Mouse (Mus musculus): Measurements from ENCODE around the gene Ccr1l1. TPM values are rescaled to one million over a fixed set of nuclear protein-coding genes. Genes with fewer than 3 reads are reported as not detected.
"Not testable (repeated sequence)": the region's sequence is repeated elsewhere in the genome, so short reads cannot be mapped to it uniquely, and the experiment has no call there.

Gene Ccr1l1
- polyA plus RNA-seq (2012; rRNA removed), result 0.17 and 0.37 TPM in 2 replicates

DNA sequence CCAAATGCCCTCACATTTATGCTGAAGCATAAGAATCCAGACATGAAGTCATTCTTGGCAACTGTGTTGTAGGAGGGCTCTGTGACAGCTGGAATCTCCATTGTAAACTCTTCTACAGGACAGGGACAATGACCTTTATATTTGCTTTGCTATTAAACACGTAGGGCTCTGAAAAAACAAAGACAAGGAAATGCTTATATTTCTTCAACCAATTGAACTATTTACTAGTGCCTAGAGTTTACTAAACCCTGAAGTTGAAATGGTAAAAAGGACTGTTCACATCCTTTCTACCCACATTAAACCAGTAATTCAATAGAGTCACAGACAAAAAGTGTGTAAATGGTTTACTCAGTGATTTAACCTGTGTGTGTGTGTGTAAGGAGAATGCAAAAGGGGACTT is at the start of gene Ccr1l1:
Gene Ccr1l1 (minus strand): TSS at position 101 of the 400 bp plus-strand sequence.
- DNase-seq (ENCODE audit: low spot score), result no peak

GRCm38 (mm10) chr9:124021672-124022071 is 43.5 kb upstream of the Ccr1l1 start, which contains the start of gene Ccr3:
TSS of gene Ccr3 (plus strand) at chr9:124021972.
- no peak for DNase-seq (ENCODE audit: low spot score)

DNA sequence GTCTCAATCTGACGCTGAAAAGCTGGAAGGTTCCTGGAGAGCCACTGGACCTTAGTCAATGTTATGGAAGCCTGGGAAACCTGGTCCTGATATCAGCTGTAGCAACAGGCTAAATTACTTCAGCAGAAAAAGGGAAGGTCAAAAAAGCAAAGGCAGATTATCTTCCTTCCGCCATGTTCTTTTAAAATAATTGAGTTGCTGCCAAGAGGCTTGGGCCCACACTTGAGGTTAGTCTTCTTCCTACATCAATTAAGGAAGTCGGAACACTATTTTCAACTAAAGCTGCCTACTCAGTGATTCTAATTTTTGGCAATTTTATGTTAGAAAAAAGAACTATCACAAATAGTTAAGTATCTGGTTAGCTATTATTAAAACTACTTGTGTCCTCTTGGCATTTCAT is 41.7 kb upstream of the Ccr1l1 start:
- no peak for DNase-seq (ENCODE audit: low spot score)

GRCm38 (mm10) chr9:124016048-124016447 is 37.8 kb upstream of the Ccr1l1 start:
- DNase-seq (ENCODE audit: low spot score), result no peak

- no peak for DNase-seq (ENCODE audit: low spot score)
These were observed 36.9 kb upstream of the Ccr1l1 start for GRCm38 (mm10) chr9:124014985-124015652.

GRCm38 (mm10) chr9:124013270-124013669 is 35.1 kb upstream of the Ccr1l1 start:
- no peak for DNase-seq (ENCODE audit: low spot score)

GRCm38 (mm10) chr9:124012691-124013090 is 34.5 kb upstream of the Ccr1l1 start:
- no peak for DNase-seq (ENCODE audit: low spot score)

DNA sequence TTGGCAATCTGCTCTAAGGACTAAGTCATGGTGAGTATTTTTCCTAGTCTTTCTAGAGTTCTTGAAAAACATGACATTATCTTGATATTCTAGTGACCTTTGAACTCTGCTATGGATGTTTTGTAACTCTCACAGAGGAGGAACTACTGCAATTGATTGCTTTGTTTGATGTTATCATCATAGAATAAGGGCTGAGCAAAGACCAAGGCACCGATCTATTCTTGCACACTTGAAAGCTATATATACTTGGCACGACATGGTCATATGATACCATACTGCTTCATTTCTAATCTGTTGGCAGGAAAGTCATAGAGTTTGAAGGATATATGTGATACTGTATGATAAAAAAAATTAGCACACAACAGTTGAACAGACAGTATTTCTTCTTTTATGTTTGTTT is 21.6 kb upstream of the Ccr1l1 start:
- DNase-seq (ENCODE audit: low spot score), result no peak

- no peak for DNase-seq (ENCODE audit: low spot score)
These were observed 19.5 kb upstream of the Ccr1l1 start for GRCm38 (mm10) chr9:123997719-123998118.

GRCm38 (mm10) chr9:123991312-123991906 is 13.2 kb upstream of the Ccr1l1 start:
- no peak for DNase-seq (ENCODE audit: low spot score)

GRCm38 (mm10) chr9:123989671-123990070 is 11.5 kb upstream of the Ccr1l1 start:
- DNase-seq (ENCODE audit: low spot score), result no peak

DNA sequence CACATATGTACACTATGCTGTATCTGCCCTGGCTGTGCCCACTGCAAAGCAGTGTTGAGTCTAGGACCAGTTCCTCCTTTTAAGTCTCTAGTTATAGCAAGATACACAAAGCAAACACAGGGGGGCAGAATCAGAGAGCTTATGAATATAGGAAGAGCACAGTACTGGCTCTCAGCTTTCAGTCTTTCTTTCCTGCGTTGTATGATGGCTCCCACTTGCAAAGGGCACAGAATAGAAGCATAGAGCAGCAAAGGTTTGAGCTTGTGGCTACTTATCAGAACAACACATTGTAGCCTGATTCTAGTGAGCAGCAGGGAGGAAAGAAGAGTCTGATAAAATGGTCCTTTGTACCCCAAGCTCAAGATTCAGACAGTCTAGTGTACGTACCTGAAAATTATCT is 8.0 kb upstream of the Ccr1l1 start:
- DNase-seq (ENCODE audit: low spot score), result no peak

- no peak for DNase-seq (ENCODE audit: low spot score)
These were observed 6.7 kb upstream of the Ccr1l1 start for GRCm38 (mm10) chr9:123984943-123985342.

DNA sequence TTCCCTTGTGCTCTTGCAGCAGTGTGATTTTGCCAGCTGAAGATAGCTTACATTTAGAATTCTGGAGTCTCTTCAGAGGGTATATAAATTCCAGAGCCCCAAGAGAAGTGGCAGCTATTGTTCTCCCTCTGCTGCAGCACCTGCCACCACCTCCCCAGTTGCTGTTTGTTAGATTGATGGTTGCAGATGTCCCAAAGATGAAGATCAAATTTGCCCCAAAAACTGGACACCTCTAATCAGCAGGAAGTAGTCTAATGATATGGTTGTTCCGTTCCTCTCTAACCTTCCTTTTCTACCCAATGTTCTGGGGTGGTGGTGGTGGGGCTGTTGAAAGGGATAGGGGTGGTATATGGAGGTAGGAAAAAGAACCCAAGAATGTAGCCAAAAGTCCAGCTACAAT is 4.5 kb upstream of the Ccr1l1 start:
- no peak for DNase-seq (ENCODE audit: low spot score)

- no peak for DNase-seq (ENCODE audit: low spot score)
These were observed 3.7 kb upstream of the Ccr1l1 start for GRCm38 (mm10) chr9:123981909-123982308.

DNA sequence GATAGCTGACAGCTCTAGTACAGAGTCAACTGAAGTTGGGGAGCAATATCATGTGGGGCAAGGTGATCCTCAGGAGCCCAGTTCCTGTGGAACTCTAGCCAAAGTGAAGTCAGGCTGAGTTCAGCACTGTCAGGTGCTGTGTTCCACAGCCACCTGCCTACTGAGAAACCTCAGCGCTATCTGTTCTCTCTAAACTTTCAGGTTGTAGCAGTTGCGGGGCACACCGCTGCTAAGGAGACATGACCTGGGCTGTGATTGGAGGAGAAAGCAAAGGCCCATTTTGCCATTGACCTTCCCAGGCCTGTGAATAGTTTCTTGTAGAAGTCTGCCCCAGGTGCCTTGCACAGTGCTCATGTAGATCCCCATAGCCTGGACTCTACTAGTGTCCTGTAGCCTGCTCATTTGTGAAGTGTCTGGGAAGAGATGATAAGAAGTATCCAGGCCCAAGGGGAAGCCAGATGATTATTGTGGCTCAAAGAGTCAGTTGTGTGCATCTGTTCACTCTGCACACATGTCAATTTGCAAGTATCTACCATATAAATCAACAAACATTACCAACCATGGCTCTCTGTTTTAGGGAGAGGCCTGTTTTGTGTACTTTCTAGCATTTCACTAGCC is 2.8 kb upstream of the Ccr1l1 start:
- DNase-seq (ENCODE audit: low spot score), result not testable (repeated sequence)

- DNase-seq (ENCODE audit: low spot score), result no peak
These were observed 1.1 kb downstream of the Ccr1l1 start for GRCm38 (mm10) chr9:123976876-123977663.

DNA sequence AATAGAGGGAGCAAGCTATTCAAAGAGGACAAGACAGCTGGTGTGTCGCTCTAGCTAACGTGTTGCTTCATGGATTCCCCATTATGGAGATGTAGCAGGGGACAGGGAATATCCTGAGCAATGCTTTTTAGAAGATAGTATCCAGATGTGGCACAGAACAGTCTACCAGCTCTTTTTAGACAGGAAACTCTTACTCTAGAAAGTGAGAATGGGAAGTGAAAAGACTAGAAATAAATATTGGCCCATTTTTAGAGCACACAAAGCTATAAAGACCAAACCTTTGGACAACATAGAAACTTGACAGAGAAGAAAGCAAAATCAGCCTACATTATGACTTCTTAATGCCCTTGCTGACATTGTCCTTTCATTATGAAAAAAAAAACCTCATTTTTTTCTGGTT is 2.6 kb downstream of the Ccr1l1 start:
- no peak for DNase-seq (ENCODE audit: low spot score)

- no peak for DNase-seq (ENCODE audit: low spot score)
These were observed 9.8 kb downstream of the Ccr1l1 start, which contains the start of gene Ccr1 for GRCm38 (mm10) chr9:123968290-123968912. TSS of gene Ccr1 (minus strand) at chr9:123968692.

DNA sequence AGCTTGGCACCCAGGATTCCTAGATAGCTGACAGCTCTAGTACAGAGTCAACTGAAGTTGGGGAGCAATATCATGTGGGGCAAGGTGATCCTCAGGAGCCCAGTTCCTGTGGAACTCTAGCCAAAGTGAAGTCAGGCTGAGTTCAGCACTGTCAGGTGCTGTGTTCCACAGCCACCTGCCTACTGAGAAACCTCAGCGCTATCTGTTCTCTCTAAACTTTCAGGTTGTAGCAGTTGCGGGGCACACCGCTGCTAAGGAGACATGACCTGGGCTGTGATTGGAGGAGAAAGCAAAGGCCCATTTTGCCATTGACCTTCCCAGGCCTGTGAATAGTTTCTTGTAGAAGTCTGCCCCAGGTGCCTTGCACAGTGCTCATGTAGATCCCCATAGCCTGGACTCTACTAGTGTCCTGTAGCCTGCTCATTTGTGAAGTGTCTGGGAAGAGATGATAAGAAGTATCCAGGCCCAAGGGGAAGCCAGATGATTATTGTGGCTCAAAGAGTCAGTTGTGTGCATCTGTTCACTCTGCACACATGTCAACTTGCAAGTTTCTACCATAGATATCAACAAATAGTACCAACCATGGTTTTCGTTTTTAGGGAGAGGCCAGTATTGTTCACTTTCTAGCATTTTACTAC is 11.2 kb downstream of the Ccr1l1 start:
- not testable (repeated sequence) for DNase-seq (ENCODE audit: low spot score)

GRCm38 (mm10) chr9:123964776-123965175 is 13.4 kb downstream of the Ccr1l1 start:
- DNase-seq (ENCODE audit: low spot score), result no peak
